Mouse (Mus musculus) CD4-positive, CD25-positive, alpha-beta regulatory T cell, adult 2 months (primary cell): ENCODE results near the gene Gm14743.
"Not testable (repeated sequence)": the region's sequence is repeated elsewhere in the genome, so short reads cannot be mapped to it uniquely, and the experiment has no call there.

Experiments
- DNase-seq: peaks from one replicate; pipeline ENCODE4 v3.0.0-alpha.2; 2012; ENCODE audit warnings: low read depth, low spot score

The Gm14743 gene

GRCm38 (mm10) chrX:78245821-78246220 lies at the start of gene Gm14743:
Gm14743 (minus strand) TSS chrX:78245921.
- DNase-seq: not testable (repeated sequence)

GRCm38 (mm10) chrX:78202829-78203228 lies 42.9 kb downstream of the Gm14743 start:
- DNase-seq: no peak

DNA sequence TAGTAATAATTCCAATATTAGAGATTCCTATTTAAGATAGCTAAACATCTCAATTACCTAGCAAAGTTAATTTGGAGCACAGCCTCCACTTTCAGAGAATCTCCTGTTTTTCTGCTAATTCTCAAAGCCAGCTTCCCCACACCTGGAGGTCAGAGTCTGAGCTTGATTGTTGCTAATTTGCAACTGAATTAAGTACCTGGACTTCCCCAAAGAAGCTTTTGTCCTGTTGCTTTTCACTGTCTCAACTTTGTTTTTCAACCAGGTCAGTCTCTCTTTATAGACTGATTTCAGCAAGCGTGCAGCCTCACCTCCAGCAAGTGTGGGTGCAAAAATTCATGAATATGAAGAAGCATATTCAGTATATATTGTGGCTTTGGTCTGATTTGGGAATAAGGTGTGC lies 43.5 kb downstream of the Gm14743 start:
- DNase-seq: not testable (repeated sequence)
